Mouse (Mus musculus) heart, postnatal 0 days (tissue): Measurements from ENCODE around the gene Olfr1238.

Experiments used
- CTCF ChIP-seq: IDR thresholded peaks from 2 replicates; pipeline ENCODE4 v1.5.1; 2016; ENCODE audit warnings: antibody characterized with exemption, control low read depth, low read depth
- EP300 ChIP-seq: IDR thresholded peaks from 2 replicates; pipeline ENCODE4 v1.6.1; 2016; ENCODE audit warnings: antibody characterized with exemption, low read depth

DNA sequence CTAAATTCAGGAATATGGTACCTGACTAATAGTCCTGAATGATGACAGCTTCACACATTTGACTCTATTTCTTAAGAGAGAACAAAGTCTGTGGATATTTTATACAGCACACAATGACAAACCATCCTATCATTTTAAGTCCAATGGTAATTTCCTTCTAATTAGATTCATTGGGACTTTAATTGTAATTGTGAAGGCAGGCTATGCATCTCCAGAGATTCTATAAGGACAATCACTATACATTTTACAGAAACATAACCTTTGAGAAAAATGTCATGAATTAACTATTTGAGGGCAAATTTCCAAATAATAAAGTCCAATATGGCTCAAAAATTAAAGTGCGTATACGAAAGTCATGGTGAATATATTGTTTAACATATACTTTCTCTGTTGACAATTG lies 10.8 kb upstream of the Olfr1238 start, which contains the start of gene Olfr1239:
- no peak for TF ChIP-seq CTCF
- TF ChIP-seq EP300, result no peak
